Mouse (Mus musculus) forebrain, postnatal 0 days (tissue): ENCODE data around the gene Vps41. TPM values are rescaled to one million over a fixed set of nuclear protein-coding genes. Genes with fewer than 3 reads are reported as not detected.

ENCODE experiments used
- ATAC-seq: fragments of 200-750 bp; cut with Nextera tagmentation; 2 replicates; pipeline ENCODE4 v1.8.0; 2017; ENCODE audit warnings: mild to moderate bottlenecking, moderate library complexity
- DNase-seq: peaks from one replicate; pipeline ENCODE4 v3.0.0-alpha.2; 2015
- H3K27ac ChIP-seq: fragments of 300-500 bp; sonication (generic); 2 replicates; pipeline ENCODE4 v1.5.1; 2014; ENCODE audit warnings: low read depth, mild to moderate bottlenecking, antibody characterized with exemption, low read length, moderate library complexity, mixed read lengths
- H3K27me3 ChIP-seq: fragments of 300-500 bp; sonication (generic); 2 replicates; pipeline ENCODE4 v1.6.1; 2014; ENCODE audit warnings: mild to moderate bottlenecking, low read length, mixed read lengths; ENCODE audit not compliant: insufficient read depth
- H3K36me3 ChIP-seq: fragments of 300-500 bp; sonication (generic); 2 replicates; pipeline ENCODE4 v1.6.1; 2014; ENCODE audit warnings: mild to moderate bottlenecking, moderate library complexity; ENCODE audit not compliant: insufficient read depth
- H3K4me1 ChIP-seq: fragments of 300-500 bp; sonication (generic); 2 replicates; pipeline ENCODE4 v1.6.1; 2014; ENCODE audit warnings: antibody characterized with exemption; ENCODE audit not compliant: insufficient read depth
- H3K4me2 ChIP-seq: fragments of 300-500 bp; sonication (generic); 2 replicates; pipeline ENCODE4 v1.6.1; 2014; ENCODE audit warnings: low read depth, mild to moderate bottlenecking, moderate library complexity
- H3K4me3 ChIP-seq: fragments of 300-500 bp; sonication (generic); 2 replicates; pipeline ENCODE4 v1.5.1; 2014; ENCODE audit warnings: low read depth, low read length, mixed read lengths
- H3K9ac ChIP-seq: fragments of 300-500 bp; sonication (generic); 2 replicates; pipeline ENCODE4 v1.6.1; 2014; ENCODE audit warnings: mild to moderate bottlenecking
- H3K9me3 ChIP-seq: fragments of 300-500 bp; sonication (generic); 2 replicates; pipeline ENCODE4 v1.6.1; 2016; ENCODE audit warnings: low read length
- CTCF ChIP-seq: sonication (generic); IDR thresholded peaks from 2 replicates; pipeline ENCODE4 v1.5.1; 2016; ENCODE audit warnings: antibody characterized with exemption, control low read depth, low read depth
- WGBS: fragments of 180-500 bp; shearing (Covaris S2); extraction: QIAGEN DNeasy Blood & Tissue Kit; methylation state at CpG from one replicate; pipeline ENCODE4 v1.1.7; 2014; 5-methylcytosine and 5-hydroxymethylcytosine counted together
- polyA plus RNA-seq: library from polyadenylated mRNA; unstranded; fragments of >200 nt; fragmentation: Nextera tagmentation; extraction: Ambion mirVana; gene quantifications from 2 replicates; pipeline ENCODE4 v1.2.1, GENCODE M21; 2015
- total RNA-seq: library from RNA; depleted of rRNA; stranded (reverse); fragments of >200 nt; gene quantifications from 2 replicates; pipeline ENCODE4 v1.2.3, GENCODE M21; 2014; rRNA removed

The Vps41 gene
- total RNA-seq, result 131 and 137 TPM in 2 replicates
- 102 and 105 TPM in 2 replicates for polyA plus RNA-seq

DNA sequence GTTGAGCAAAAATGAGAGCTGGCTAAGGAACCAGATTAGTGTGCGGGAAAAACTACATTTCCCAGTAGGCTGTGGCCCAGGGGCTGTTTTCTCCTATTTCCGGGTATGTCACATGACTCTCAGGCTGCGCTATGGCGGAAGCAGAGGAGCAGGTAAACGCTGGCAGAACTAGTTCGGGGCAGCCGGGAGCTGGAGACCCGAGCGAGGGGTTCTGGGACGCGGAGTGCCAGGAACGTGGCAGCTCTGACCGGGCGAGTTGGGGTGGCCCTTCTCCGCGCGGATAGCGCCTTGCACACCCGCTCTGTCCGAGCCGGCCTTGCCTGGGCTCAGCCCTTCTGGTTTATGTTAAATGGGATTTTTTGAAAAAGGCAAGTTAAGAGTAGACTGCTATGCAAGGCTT is at the start of gene Vps41:
TSS of gene Vps41 (plus strand) at position 102 of the 400 bp plus-strand sequence.
- H3K27me3 ChIP-seq, result no peaks in the 10 kb centered on the region
- peak; percentile 86 for DNase-seq
- peak; percentile 100 for ATAC-seq
- TF ChIP-seq CTCF, result no peak
- H3K9ac ChIP-seq, result peak within 1 kb of the TSS; percentile 76
- no peaks in the 10 kb centered on the region for H3K36me3 ChIP-seq
- no peaks in the 10 kb centered on the region for H3K9me3 ChIP-seq
- no peaks in the 10 kb centered on the region for H3K4me1 ChIP-seq
- peak within 1 kb of the TSS; percentile 57 for H3K27ac ChIP-seq
- H3K4me3 ChIP-seq, result peak within 1 kb of the TSS; percentile 78
- under 1% methylated on average over 21 of the region's 21 CpGs for WGBS
- H3K4me2 ChIP-seq, result peak within 1 kb of the TSS; percentile 59

DNA sequence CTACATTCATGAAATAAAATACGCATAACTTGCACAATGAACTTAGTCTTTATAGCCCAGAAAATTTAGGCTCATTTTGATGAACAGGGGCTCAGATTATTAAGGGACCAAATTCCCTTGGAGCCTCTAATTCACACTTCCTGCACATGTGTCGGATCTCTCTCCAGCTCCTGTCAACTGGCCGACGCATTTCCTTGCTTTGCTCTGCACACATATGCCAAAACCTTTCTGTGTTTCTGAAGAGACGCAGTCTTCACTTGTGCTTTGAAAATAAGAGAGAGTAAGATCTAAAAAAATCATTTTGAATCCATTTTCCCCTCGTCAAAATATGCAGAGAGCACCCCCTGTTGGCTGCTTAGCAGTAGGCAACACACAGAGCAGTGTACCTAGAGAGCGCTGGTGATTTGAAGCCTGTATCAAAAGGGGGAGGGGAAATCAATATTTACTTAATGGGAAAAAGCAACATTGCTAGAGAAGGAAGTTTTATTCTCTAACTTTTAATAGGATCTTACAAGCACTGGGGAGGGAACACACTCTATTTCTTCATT is 18.5 kb upstream of the Vps41 start:
- Histone ChIP-seq H3K4me1 (no peaks in the 10 kb centered on the region), H3K4me2 (0 out of 2 replicates have a peak overlapping the region, but pooled peaks have one; percentile 9), H3K9me3 (no peaks in the 10 kb centered on the region), H3K9ac (no peak overlapping the region), H3K4me3 (no peak overlapping the region), H3K27me3 (no peaks in the 10 kb centered on the region), H3K36me3 (no peaks in the 10 kb centered on the region), H3K27ac (no peak overlapping the region)
- peak; percentile 82 for DNase-seq
- ATAC-seq, result peak; percentile 91
- peak; percentile 84 for TF ChIP-seq CTCF
- 33% methylated on average over 7 of the region's 7 CpGs for WGBS

DNA sequence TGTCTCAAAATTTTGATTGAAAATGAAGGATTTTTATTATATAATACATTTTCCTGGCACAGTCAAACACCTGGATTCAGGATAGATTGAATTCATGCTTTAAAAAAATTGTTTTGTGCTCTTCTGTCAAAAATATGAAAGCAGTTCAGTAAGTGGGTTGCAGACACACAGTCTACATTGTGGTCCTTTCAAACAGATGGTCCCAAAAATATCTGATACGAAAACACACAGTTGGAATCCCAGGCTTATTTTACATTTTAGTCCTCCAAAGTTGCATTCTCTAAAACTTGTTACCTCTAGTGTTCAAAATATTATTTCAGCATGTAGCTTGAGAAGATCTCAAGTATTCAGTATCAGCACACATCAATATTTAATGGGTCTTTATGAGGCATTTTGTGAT is 5.4 kb upstream of the Vps41 start:
- H3K9me3 ChIP-seq, result no peaks in the 10 kb centered on the region
- H3K27me3 ChIP-seq, result no peaks in the 10 kb centered on the region
- H3K4me1 ChIP-seq, result no peaks in the 10 kb centered on the region
- no peaks in the 10 kb centered on the region for H3K36me3 ChIP-seq
- H3K27ac ChIP-seq, result no peak overlapping the region
- ATAC-seq (no peak), DNase-seq (no peak)
- WGBS, result 71% methylated on average over 1 of the region's 1 CpGs
- H3K4me2 ChIP-seq, result no peak overlapping the region
- no peak overlapping the region for H3K9ac ChIP-seq
- TF ChIP-seq CTCF, result no peak
- H3K4me3 ChIP-seq, result no peak overlapping the region

DNA sequence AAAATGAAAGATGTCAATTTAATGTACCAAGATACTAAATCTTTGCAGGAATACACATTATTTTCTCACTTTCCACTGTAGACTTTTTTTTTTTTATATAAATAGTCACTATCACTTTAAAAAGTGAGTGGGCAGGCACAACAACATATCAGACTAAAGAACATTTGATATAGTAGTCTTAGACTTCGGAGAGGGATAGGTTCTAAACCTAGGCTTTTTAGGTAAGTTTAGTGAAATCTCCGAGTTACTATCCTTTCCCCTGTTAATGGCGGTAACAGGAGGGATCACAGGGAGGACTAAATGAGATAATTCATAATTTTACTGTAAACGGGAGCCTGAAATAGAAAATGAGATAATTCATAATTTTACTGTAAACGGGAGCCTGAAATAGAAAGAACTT is 379 bp upstream of the Vps41 start:
- no peak for TF ChIP-seq CTCF
- peak; percentile 28 for ATAC-seq
- no peak overlapping the region for H3K9ac ChIP-seq
- peak overlapping the region; percentile 78 for H3K4me3 ChIP-seq
- no peak for DNase-seq
- H3K4me1 ChIP-seq, result no peaks in the 10 kb centered on the region
- no peaks in the 10 kb centered on the region for H3K27me3 ChIP-seq
- H3K4me2 ChIP-seq, result peak overlapping the region; percentile 59
- H3K36me3 ChIP-seq, result no peaks in the 10 kb centered on the region
- no peak overlapping the region for H3K27ac ChIP-seq
- no peaks in the 10 kb centered on the region for H3K9me3 ChIP-seq
- 37% methylated on average over 5 of the region's 5 CpGs for WGBS

DNA sequence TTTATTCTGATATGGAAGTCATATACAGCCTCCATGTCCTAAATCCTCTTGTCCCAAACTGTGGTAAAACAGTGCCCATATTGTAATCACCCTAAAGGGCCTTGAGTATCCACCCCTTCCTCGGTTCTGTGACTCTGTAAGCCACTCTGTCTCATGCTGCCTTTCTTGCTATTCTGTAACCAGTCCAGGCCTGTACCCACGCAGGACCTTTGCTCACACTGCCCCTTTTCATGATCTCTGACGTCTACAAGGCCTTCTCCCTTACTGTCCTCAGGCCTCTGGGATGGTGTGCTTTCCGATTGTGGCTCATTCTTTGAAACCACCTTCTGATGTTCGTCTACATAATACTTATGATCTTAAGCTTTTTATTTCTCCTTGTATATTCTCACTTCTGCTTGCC is 1.4 kb downstream of the Vps41 start:
- H3K9ac ChIP-seq, result no peak overlapping the region
- no peaks in the 10 kb centered on the region for H3K27me3 ChIP-seq
- H3K4me1 ChIP-seq, result no peaks in the 10 kb centered on the region
- no peaks in the 10 kb centered on the region for H3K9me3 ChIP-seq
- no peak for TF ChIP-seq CTCF
- no peak overlapping the region for H3K4me2 ChIP-seq
- no peak overlapping the region for H3K27ac ChIP-seq
- DNase-seq, result no peak
- H3K36me3 ChIP-seq, result peaks cover 7% of the 10 kb centered on the region
- ATAC-seq, result no peak
- H3K4me3 ChIP-seq, result no peak overlapping the region
- 80% methylated on average over 5 of the region's 5 CpGs for WGBS

DNA sequence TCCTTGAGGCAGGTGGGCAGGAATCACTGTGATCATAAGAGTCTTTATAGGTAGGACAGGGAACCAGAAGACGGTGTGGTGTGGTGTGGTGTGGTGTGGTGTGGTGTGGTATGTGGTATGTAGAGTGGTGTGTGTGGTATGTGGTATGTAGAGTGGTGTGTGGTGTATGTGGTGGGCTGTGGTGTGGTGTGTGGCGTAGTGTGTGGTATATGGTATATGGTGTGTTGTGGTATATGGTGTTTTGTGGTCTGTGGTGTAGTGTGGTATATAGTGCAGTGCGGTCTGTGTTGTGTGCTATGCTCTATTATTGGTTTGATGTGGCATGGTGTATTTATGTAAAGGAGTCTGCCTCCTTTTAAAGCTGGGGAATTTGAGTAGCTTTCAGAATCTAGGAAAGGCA is 13.6 kb downstream of the Vps41 start:
- Histone ChIP-seq H3K9ac (no peak overlapping the region), H3K27ac (no peak overlapping the region), H3K4me1 (no peaks in the 10 kb centered on the region), H3K27me3 (no peaks in the 10 kb centered on the region), H3K9me3 (no peaks in the 10 kb centered on the region), H3K36me3 (peaks cover 8% of the 10 kb centered on the region; the same call in 1 of the 2 replicates), H3K4me3 (no peak overlapping the region), H3K4me2 (no peak overlapping the region)
- no peak for ATAC-seq
- no peak for TF ChIP-seq CTCF
- no peak for DNase-seq
- 100% methylated on average over 3 of the region's 3 CpGs for WGBS

DNA sequence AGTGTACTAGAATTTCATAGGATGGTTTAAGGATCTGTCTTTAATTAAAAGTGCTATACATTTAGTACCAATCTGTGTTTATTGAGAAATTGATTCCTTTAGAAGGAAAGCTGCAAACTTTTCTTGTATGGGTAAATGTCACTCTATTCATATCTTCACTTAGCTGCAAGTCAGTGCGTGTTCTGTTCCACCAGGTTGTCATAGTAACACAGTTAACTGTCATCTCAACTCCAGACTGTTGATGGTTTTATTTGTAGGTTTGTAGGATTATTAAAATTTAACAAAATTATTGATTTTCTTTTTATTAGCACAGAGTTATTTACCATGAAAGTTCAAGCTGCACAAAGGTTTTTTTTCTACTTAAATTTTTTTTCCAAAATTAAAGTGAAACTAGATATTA is 19.5 kb downstream of the Vps41 start:
- no peaks in the 10 kb centered on the region for H3K4me1 ChIP-seq
- H3K27ac ChIP-seq, result no peak overlapping the region
- WGBS, result 23% methylated on average over 1 of the region's 1 CpGs
- H3K27me3 ChIP-seq, result no peaks in the 10 kb centered on the region
- no peak overlapping the region for H3K9ac ChIP-seq
- TF ChIP-seq CTCF, result no peak
- H3K9me3 ChIP-seq, result no peaks in the 10 kb centered on the region
- H3K4me3 ChIP-seq, result no peak overlapping the region
- H3K36me3 ChIP-seq, result peaks cover 12% of the 10 kb centered on the region
- ATAC-seq (peak; percentile 81), DNase-seq (no peak)
- no peak overlapping the region for H3K4me2 ChIP-seq
